Mouse (Mus musculus) embryonic facial prominence, embryonic 12.5 days (tissue): Measurements from ENCODE around the gene Rasa3. TPM values are rescaled to one million over a fixed set of nuclear protein-coding genes. Genes with fewer than 3 reads are reported as not detected.

Source experiments
- ATAC-seq: fragments of 200-750 bp; cut with Nextera tagmentation; 2 replicates; pipeline ENCODE4 v1.8.0; 2017; ENCODE audit not compliant: insufficient number of reproducible peaks, insufficient read depth, low FRiP score, low TSS enrichment
- H3K27ac ChIP-seq: fragments of 300-500 bp; sonication (generic); 2 replicates; pipeline ENCODE4 v1.5.1; 2016; ENCODE audit warnings: mild to moderate bottlenecking
- H3K27me3 ChIP-seq: fragments of 300-500 bp; sonication (generic); 2 replicates; pipeline ENCODE4 v1.6.1; 2016; ENCODE audit warnings: mild to moderate bottlenecking, moderate library complexity
- H3K36me3 ChIP-seq: fragments of 300-500 bp; sonication (generic); 2 replicates; pipeline ENCODE4 v1.6.1; 2016; ENCODE audit warnings: mild to moderate bottlenecking
- H3K4me1 ChIP-seq: fragments of 300-500 bp; sonication (generic); 2 replicates; pipeline ENCODE4 v1.6.1; 2016
- H3K4me2 ChIP-seq: fragments of 300-500 bp; sonication (generic); replicated peaks from 2 replicates; pipeline ENCODE4 v1.6.1; 2016; ENCODE audit warnings: mild to moderate bottlenecking, moderate library complexity
- H3K4me3 ChIP-seq: fragments of 300-500 bp; sonication (generic); 2 replicates; pipeline ENCODE4 v1.5.1; 2016; ENCODE audit warnings: mild to moderate bottlenecking
- H3K9ac ChIP-seq: fragments of 300-500 bp; sonication (generic); 2 replicates; pipeline ENCODE4 v1.6.1; 2016; ENCODE audit warnings: mild to moderate bottlenecking, moderate library complexity
- H3K9me3 ChIP-seq: fragments of 300-500 bp; sonication (generic); 2 replicates; pipeline ENCODE4 v1.6.1; 2016; ENCODE audit warnings: mild to moderate bottlenecking, moderate library complexity
- WGBS: fragments of 180-500 bp; shearing (Covaris S2); methylation state at CpG from one replicate; pipeline ENCODE4 v1.1.7; 2016; 5-methylcytosine and 5-hydroxymethylcytosine counted together
- polyA plus RNA-seq: library from polyadenylated mRNA; unstranded; fragments of >200 nt; fragmentation: Nextera tagmentation; extraction: Ambion mirVana; gene quantifications from 2 replicates; pipeline ENCODE4 v1.2.1, GENCODE M21; 2016

The Rasa3 gene
- polyA plus RNA-seq, 1 experiment from 2014 or later: 26.1 TPM

DNA sequence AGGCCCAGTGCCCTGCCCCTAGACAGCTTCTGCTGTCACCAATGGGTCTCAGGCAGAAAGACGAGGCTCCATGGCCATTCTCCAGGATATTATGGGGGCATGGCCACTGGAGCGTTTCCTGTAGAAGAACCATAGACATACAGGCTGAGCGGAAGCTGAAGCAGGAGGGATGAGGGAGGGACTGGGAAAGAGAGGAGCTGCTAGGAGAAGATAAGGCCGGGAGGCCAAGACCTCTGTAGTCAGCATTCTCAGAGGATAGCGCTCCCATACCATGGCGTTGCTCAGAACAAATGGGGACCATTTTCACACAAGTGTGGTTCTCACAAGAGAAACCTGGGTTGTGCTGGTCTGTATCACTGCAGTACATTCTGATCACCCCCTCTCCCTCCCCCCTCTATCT, 88.3 kb downstream of the Rasa3 start:
- WGBS: 85% methylated on average over 6 of the region's 6 CpGs

GRCm38 (mm10) chr8:13584652-13585051, 92.8 kb downstream of the Rasa3 start:
- no peak for ATAC-seq
- H3K36me3 ChIP-seq: peaks cover 37% of the 10 kb centered on the region
- WGBS: 76% methylated on average over 8 of the region's 8 CpGs

More for the DNA sequence above, 88.3 kb downstream of the Rasa3 start:
- H3K36me3 ChIP-seq: peaks cover 14% of the 10 kb centered on the region; the same call in 1 of the 2 replicates
- H3K9me3 ChIP-seq: no peaks in the 10 kb centered on the region
- no peak overlapping the region for H3K4me3 ChIP-seq
- no peaks in the 10 kb centered on the region for H3K4me1 ChIP-seq
- H3K9ac ChIP-seq: no peak overlapping the region
- H3K27ac ChIP-seq: no peak overlapping the region
- ATAC-seq: no peak
- no peak overlapping the region for H3K4me2 ChIP-seq
- H3K27me3 ChIP-seq: no peaks in the 10 kb centered on the region

GRCm38 (mm10) chr8:13577869-13578268, 99.5 kb downstream of the Rasa3 start:
- Histone ChIP-seq H3K36me3 (peaks cover 33% of the 10 kb centered on the region), H3K4me1 (no peaks in the 10 kb centered on the region), H3K4me2 (no peak overlapping the region), H3K27ac (no peak overlapping the region), H3K9me3 (no peaks in the 10 kb centered on the region), H3K27me3 (no peaks in the 10 kb centered on the region), H3K9ac (no peak overlapping the region), H3K4me3 (no peak overlapping the region)
- WGBS: 91% methylated on average over 6 of the region's 6 CpGs
- ATAC-seq: no peak

More at GRCm38 (mm10) chr8:13584652-13585051, 92.8 kb downstream of the Rasa3 start:
- Histone ChIP-seq H3K4me3 (no peak overlapping the region), H3K27me3 (no peaks in the 10 kb centered on the region), H3K27ac (no peak overlapping the region), H3K9ac (no peak overlapping the region), H3K4me1 (no peaks in the 10 kb centered on the region), H3K4me2 (no peak overlapping the region), H3K9me3 (no peaks in the 10 kb centered on the region)

- Histone ChIP-seq H3K4me1 (peaks cover 11% of the 10 kb centered on the region; the same call in 1 of the 2 replicates), H3K9me3 (no peaks in the 10 kb centered on the region), H3K4me3 (no peak overlapping the region), H3K27me3 (no peaks in the 10 kb centered on the region), H3K27ac (no peak overlapping the region), H3K36me3 (peaks cover 13% of the 10 kb centered on the region), H3K4me2 (no peak overlapping the region), H3K9ac (no peak overlapping the region)
- 87% methylated on average over 11 of the region's 11 CpGs for WGBS
- ATAC-seq: no peak
These were observed 105.4 kb downstream of the Rasa3 start for GRCm38 (mm10) chr8:13571999-13572398.

- no peaks in the 10 kb centered on the region for H3K27me3 ChIP-seq
- H3K9me3 ChIP-seq: no peaks in the 10 kb centered on the region
- no peaks in the 10 kb centered on the region for H3K36me3 ChIP-seq
- no peak within 1 kb of the TSS for H3K4me3 ChIP-seq
- H3K4me1 ChIP-seq: no peaks in the 10 kb centered on the region
- H3K27ac ChIP-seq: no peak within 1 kb of the TSS
- H3K4me2 ChIP-seq: no peak within 1 kb of the TSS
- ATAC-seq: no peak
- 26% methylated on average over 13 of the region's 13 CpGs for WGBS
- H3K9ac ChIP-seq: no peak within 1 kb of the TSS
These were observed 115.3 kb downstream of the Rasa3 start, which contains the start of gene 1700029H14Rik for GRCm38 (mm10) chr8:13562118-13562517. Gene 1700029H14Rik, minus strand, starts transcription at chr8:13562461.

DNA sequence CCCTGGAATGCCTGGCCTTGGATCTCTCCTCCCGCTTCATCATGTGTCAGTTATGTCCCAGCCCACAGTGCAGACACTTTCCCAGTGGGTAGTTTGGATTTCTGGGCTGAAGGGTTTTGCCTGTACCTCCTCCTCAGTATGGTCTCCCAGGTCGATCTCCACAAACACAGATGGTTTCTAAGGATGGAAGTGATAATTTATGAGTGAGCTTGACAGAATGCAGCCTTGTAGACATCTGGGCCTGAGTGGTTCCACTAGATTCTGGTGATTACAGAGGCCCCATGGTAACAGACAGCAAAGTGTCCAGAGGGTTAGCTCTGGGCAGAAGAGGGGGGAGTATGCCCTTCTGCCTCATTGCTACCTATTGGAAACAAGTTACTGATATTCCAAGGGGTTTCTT, 119.9 kb downstream of the Rasa3 start:
- WGBS: 83% methylated on average over 2 of the region's 2 CpGs
- no peaks in the 10 kb centered on the region for H3K9me3 ChIP-seq
- no peaks in the 10 kb centered on the region for H3K36me3 ChIP-seq
- H3K4me1 ChIP-seq: no peaks in the 10 kb centered on the region
- ATAC-seq: no peak
- no peak overlapping the region for H3K27ac ChIP-seq
- no peak overlapping the region for H3K9ac ChIP-seq
- no peak overlapping the region for H3K4me2 ChIP-seq
- H3K4me3 ChIP-seq: no peak overlapping the region
- no peaks in the 10 kb centered on the region for H3K27me3 ChIP-seq

- H3K36me3 ChIP-seq: no peaks in the 10 kb centered on the region
- H3K4me2 ChIP-seq: no peak overlapping the region
- H3K27me3 ChIP-seq: no peaks in the 10 kb centered on the region
- H3K9ac ChIP-seq: no peak overlapping the region
- no peaks in the 10 kb centered on the region for H3K9me3 ChIP-seq
- 88% methylated on average over 6 of the region's 6 CpGs for WGBS
- no peaks in the 10 kb centered on the region for H3K4me1 ChIP-seq
- H3K4me3 ChIP-seq: no peak overlapping the region
- no peak for ATAC-seq
- H3K27ac ChIP-seq: no peak overlapping the region
These were observed 125.9 kb downstream of the Rasa3 start for GRCm38 (mm10) chr8:13551574-13551830.

GRCm38 (mm10) chr8:13550718-13551573, 126.5 kb downstream of the Rasa3 start:
- WGBS: 50% methylated on average over 9 of the region's 9 CpGs
- no peaks in the 10 kb centered on the region for H3K9me3 ChIP-seq

GRCm38 (mm10) chr8:13548831-13549230, 128.6 kb downstream of the Rasa3 start:
- H3K36me3 ChIP-seq: no peaks in the 10 kb centered on the region
- H3K9ac ChIP-seq: no peak overlapping the region; the same call in 1 of the 2 replicates
- no peak overlapping the region for H3K4me3 ChIP-seq
- H3K4me2 ChIP-seq: no peak overlapping the region
- H3K27ac ChIP-seq: no peak overlapping the region
- no peaks in the 10 kb centered on the region for H3K4me1 ChIP-seq
- ATAC-seq: no peak
- WGBS: 39% methylated on average over 9 of the region's 9 CpGs
- no peaks in the 10 kb centered on the region for H3K27me3 ChIP-seq
- no peaks in the 10 kb centered on the region for H3K9me3 ChIP-seq

More at GRCm38 (mm10) chr8:13550718-13551573, 126.5 kb downstream of the Rasa3 start:
- Histone ChIP-seq H3K4me3 (no peak overlapping the region), H3K4me1 (no peaks in the 10 kb centered on the region), H3K36me3 (no peaks in the 10 kb centered on the region), H3K9ac (no peak overlapping the region), H3K4me2 (no peak overlapping the region), H3K27ac (no peak overlapping the region), H3K27me3 (no peaks in the 10 kb centered on the region)
- ATAC-seq: peak; percentile 90

- no peak overlapping the region for H3K27ac ChIP-seq
- 47% methylated on average over 4 of the region's 4 CpGs for WGBS
- no peaks in the 10 kb centered on the region for H3K4me1 ChIP-seq
- no peaks in the 10 kb centered on the region for H3K36me3 ChIP-seq
- H3K27me3 ChIP-seq: no peaks in the 10 kb centered on the region
- ATAC-seq: no peak
- no peak overlapping the region for H3K4me2 ChIP-seq
- no peaks in the 10 kb centered on the region for H3K9me3 ChIP-seq
- H3K4me3 ChIP-seq: no peak overlapping the region
- no peak overlapping the region for H3K9ac ChIP-seq
These were observed 129.2 kb downstream of the Rasa3 start for GRCm38 (mm10) chr8:13548235-13548634.

DNA sequence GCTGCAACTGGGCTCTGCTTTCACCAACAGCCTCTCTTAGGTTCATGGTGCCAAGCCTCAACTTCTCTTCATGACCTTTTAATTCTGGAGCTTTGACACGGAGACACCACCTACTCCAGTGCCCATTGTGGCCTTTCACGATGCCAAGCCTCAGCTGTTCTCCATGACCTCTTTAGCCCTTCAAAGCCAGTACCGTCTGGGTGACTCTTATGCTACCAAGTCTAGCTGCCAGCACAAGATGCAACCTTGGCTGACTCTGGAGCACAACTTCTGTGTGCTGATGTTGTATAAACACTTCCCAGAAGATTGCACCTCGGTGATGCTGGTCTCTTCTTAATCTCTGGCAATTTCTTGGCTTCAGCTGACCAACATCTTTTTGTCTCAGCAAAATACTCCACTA, 131.0 kb downstream of the Rasa3 start:
- ATAC-seq: no peak
- no peaks in the 10 kb centered on the region for H3K4me1 ChIP-seq
- no peaks in the 10 kb centered on the region for H3K36me3 ChIP-seq
- H3K27me3 ChIP-seq: no peaks in the 10 kb centered on the region
- 86% methylated on average over 4 of the region's 4 CpGs for WGBS
- no peak overlapping the region for H3K4me2 ChIP-seq
- H3K9ac ChIP-seq: no peak overlapping the region
- no peaks in the 10 kb centered on the region for H3K9me3 ChIP-seq
- H3K4me3 ChIP-seq: no peak overlapping the region
- H3K27ac ChIP-seq: no peak overlapping the region

DNA sequence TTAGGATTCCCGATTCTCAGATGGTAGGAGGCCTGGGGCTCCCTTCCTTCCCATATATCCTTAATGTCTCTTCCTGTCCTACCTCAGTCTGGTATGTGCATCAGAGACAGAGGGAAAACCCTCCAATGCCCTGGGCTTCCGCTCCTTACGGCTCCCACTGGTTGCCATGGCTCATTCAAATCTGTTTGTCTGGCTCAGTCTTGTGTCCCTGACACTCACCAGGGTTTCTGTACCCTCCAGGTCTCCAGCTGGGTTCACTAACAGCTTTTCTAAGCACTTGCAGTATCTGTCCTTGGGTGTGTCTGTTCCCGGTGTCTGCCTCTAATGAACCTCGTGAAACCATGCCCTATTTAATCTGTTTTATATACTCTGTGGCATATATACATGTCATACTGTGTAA, 135.9 kb downstream of the Rasa3 start:
- ATAC-seq: no peak
- no peak overlapping the region for H3K4me2 ChIP-seq
- H3K27me3 ChIP-seq: no peaks in the 10 kb centered on the region
- no peak overlapping the region for H3K9ac ChIP-seq
- 74% methylated on average over 5 of the region's 5 CpGs for WGBS
- H3K36me3 ChIP-seq: no peaks in the 10 kb centered on the region
- H3K4me3 ChIP-seq: no peak overlapping the region
- H3K4me1 ChIP-seq: no peaks in the 10 kb centered on the region
- H3K27ac ChIP-seq: no peak overlapping the region
- H3K9me3 ChIP-seq: no peaks in the 10 kb centered on the region
